Mouse (Mus musculus): ENCODE data around the gene Nkpd1.
A peak's percentile ranks its signal among the peaks of the same experiment; 100 is the strongest.

Gene Nkpd1

DNA sequence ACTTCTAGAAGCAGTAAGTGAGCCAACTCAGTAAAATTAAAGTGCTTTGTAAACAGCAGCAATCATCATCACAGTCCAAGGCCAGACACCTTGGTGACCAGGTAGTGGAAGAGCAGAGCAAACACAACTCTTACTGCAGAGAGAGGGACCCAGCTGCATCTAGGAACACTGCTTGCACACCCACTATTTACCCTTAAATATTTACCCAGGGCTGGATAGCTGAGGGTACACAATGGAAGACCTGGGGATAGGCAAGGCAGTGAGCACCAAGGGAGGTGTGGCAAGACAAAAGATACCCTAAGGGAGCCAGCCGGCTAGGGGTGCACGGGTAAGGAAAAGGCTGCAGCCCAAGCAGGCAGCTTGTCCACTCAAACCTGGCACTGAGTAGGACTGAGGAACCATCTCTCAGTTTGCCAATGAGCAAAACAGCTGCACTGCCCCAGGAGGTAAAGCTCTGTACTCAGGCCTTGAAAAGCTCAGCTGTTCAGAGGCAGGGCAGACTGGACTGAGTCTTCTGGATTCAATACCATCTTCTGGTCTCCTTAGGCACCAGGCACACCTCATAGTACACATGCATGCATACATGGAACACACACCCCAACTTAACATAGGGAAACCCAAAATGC lies 29.8 kb downstream of the Nkpd1 start:
- DNase-seq (ENCODE audit: low spot score), result no peak

DNA sequence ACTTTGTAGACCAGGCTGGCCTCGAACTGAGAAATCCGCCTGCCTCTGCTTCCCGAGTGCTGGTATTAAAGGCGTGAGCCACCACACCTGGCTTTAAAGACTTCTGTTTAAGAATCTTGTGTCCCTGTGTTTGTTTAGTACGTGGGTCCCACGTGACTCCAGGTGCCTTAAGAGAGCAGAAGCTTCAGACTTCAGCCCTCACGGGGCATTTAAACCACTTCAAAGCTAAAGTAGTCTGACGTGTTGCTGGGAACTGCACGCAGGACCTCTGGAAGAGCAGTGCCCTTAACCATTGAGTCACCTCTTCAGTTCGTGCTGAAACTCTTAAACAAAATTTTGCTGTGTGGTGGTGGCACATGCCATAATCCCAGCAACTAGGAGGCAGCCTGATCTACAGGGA lies 31.8 kb downstream of the Nkpd1 start:
- no peak for DNase-seq (ENCODE audit: low spot score)

DNA sequence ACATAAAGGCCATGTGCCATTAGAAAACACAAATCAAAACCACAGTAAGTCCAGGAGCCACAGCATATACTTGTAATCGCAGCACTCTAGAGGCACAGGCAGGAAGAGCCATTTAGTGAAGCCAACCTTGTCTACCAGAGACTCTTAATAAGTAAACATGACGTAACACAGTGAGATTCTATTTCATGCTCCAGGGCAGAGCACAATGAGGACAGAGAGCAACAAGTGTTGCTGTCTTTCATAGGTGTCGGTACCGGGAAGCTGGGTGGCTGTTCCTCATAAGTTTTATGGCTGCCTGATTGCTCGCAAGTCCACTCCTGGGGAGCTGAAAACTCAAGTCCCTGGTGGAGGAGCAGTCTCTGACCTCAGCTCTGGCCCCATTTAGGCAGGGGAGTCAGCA lies 34.0 kb downstream of the Nkpd1 start:
- no peak for DNase-seq (ENCODE audit: low spot score)

DNA sequence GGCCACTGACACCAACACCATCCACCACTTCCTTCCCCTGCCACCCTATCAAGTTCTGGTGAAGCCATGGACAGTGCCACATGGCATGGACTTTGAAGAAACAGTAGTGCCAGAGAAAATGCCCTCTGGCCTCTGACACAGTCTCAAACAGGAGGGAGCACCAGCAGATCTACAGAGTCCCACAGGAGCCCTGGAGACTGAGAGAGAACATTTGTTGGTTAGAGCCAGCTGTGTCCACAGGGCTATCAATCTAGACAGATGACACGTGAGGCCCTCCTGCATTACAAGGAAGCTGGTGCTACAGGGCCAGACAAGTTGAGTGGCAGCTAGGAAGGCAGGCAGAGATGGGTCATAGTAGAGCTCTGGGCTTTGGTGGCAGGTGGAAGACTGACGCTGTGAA lies 34.8 kb downstream of the Nkpd1 start:
- no peak for DNase-seq (ENCODE audit: low spot score)

DNA sequence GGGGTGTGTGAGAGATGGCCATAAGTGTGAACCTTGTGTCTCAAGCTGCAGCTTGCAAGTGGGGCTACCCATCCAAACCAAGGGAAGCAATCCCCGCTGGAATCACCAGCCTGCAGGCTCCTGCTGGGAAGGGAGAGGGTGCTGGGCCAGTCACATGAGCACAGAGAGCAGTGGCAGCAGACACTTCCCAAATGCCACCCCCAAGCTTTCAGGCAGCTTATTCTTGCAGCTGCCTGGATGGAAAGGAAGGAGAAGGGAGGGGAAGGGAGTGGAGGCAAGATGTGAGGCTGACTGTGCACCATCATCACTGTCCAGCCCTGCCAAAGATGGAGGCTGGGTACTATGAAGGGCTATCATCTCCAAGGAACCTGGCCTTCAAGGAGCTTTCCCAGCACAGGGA lies 36.5 kb downstream of the Nkpd1 start:
- no peak for DNase-seq (ENCODE audit: low spot score)

DNA sequence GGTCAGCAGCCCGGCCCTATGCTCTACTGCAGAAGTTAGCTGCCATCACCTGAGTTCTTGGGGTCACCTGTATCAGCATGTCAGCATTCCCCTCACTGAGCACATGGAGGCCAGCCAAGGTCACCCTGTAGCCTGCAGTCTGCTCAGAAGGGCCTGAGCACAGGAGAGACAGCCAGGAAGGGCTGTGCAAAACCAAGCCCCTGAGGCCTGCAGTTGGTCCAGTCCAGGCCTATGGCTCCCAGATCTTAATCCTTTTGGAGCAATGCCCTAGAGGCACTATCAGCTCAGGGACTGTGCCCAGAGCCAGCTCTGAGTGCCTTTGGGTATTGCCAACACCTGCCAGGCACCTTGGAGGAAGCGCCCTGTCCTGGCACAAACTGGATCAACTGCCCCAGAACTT lies 39.4 kb downstream of the Nkpd1 start:
- DNase-seq (ENCODE audit: low spot score), result no peak

DNA sequence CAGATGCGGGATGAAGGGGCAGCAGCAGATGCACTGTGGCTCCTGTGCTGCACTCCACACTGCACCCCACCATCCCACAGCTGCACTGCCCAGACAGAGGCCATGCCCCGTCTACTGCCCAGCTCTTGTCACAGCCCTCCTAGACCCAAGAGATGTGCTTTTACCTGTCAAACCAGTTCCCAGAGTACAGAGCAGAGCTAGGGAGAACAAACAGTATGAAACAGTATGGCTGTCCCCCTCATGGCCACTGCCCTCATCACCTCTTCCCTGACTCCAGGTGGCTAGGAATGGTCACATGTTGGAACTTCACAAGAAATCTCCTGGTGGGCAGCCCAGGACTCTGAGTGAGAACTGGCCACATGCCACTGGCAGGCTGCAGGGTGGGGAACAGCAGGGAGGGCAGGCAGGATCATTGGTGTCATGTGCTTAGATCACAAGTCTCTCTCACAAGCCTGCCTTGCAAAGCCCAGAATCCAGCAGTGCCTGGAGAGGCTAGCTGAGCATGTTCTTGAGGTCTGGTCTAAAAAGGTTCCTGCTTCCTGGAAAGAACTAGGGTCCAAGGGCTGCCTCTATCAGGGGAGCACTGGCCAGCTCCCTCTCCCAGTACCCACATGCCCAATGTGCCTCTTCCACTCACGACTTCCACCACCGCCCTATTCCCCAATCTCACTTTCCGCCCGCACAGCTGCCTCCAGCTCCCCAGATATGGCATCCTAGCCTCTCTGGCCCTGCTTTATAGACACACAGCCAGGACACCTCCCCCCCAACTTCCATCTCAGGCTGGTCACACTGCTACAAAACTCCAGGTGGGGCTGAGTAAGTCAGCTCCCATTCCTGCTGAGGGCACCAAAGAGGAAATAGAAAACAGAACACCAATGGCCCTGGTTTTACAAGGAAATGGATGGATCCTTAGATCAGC lies 40.6 kb downstream of the Nkpd1 start:
- DNase-seq (ENCODE audit: low spot score), result no peak

DNA sequence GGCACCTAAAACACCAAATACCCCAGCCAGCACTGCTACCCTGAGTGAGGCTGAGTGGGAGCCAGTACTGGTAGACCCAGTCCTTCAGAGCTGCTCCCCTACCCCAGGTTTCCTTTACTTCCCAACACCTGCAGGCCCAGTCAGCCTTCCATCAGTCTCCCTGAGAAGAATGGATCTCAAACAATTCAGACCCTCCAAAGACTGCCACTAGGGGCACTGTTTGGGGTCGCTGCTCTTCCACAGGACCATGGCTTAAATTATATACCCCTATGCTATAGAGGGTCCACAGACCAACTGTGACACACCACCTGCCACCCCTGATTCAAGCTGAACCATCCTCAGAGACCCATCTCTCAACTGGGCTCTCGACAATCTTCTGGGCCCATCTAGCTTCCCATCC lies 41.3 kb downstream of the Nkpd1 start:
- no peak for DNase-seq (ENCODE audit: low spot score)

DNA sequence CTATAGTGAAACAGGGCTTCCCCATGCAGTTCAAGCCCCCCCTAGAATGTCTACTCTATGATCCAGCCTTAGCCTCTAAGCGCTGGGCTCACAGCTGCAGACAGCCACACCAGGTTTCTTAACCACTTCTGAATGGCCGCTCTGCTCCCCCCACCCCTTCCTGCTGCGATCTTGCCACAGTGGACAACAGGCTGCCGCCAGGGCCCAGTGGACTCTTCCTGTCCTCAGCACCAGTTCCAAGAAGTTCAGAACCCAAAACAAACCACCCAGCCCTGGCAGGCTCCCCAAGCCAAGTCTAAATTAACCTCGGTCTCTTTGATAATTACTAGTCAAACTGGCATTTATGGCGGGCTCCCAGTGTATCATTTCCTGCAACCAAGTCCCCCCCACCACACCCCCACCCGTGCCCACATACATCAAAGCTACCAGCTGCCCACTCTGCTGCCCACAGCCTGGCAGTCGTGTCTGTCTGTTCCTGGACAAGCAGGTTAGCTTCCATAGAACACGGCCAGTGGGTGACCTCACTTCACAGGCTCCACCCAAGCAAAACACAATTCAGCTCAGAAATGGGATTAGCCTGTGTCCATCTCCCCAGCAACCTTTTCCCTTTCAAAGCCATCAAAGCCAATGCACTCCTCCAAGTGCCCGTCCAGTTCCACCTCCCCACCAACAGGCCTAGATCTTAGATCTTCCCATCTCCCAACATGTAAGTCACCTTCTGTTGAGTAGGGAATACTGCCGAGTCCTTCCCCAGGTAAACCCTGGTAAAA lies 43.0 kb downstream of the Nkpd1 start:
- DNase-seq (ENCODE audit: low spot score), result no peak

DNA sequence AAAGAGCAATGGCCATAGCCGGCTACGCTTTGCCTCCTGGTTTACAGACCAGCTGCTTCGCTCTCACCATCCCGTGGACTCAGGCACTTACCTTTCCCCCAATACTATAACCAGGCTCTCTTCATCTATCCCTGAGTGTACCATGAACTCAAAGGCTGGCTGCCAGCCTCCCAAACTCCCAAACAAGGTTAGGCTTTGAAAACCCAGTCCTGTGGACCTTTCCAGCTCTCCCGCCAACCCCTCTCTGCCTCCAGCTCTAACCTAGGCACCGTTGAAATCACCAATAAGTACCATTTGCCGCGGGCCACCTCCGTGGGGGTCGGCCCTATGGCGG lies 43.8 kb downstream of the Nkpd1 start:
- no peak for DNase-seq (ENCODE audit: low spot score)

DNA sequence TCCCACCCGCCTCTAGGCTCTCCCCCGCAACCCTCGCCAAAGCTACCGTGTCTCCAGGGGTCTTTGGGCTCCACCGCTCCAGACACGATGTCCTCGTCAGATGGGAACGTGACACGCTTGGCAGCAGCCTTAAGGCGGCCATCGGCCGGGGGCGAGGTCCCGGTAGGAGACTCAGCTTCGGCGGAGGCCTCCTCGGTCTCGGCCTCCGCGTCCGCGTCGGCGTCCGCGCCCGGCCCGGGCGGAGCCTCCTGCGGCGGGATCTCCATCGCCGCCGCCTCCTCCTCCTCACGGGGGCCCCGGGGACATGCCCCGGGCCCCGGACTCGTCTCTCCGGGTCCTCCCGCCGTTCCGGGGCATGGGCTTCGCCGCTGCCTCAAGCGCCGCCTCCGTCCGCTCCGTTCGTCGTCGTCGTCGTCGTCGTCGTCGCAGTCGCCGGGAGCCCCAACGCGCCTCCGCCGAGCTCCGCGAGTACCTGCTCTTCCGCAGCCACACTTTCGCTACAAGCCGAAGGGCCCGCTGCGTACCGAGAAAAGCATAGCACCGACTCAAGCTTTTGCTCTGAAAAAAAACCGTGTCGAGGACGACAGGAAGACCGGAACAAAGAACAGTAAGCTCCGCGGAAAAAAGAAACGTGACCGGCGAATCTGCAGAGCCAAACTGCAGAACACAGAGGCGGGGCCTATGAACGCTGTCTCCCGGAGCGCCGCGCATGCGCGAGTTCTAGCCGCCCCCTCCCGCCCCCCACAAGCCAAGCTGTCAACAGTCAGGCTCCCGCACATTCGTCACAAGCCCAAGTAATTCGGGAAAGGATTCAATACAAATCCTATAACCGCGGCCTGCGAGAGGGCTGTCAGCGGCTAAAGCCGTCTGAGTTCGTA lies 44.4 kb downstream of the Nkpd1 start:
- DNase-seq (ENCODE audit: low spot score), result peak; percentile 87

DNA sequence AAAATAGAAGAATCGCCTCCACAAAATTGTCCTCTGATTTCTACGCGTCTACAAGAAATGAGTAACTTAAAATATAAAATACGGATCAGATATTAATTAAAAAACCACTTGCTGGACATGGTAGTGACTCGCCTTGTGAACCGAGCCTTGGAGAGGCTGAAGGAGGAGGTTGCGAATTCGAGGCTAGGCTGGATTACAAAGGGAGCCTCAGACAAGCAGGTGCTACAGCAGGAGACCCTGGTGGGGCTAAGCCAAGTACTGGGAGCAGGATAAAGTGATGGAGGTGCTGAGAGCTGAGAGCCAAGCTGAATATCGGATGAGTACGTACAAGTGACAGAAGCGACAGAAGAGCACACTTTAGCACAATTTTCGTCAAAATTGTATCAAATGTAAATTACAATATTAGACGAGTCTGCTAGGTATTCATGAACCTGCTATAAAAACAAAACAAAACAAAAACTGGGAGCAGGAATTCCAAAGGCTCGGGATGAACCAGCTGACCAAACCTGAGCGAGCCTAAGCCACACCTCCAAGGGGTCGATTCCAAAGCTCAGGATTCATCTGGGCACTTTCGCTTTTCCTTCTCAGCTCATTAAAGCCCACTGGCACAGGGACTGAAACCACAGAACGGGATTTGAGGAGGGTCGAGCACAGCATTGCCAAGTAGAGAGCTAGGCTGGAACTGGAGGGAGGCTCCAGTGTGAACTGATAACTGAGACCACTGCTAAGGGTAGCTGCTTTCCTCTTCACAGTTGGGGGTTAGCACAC lies 45.2 kb downstream of the Nkpd1 start, which contains the start of gene Ppp1r37:
Gene Ppp1r37 (minus strand): TSS at position 434 of the 768 bp plus-strand sequence.
- DNase-seq (ENCODE audit: low spot score), result no peak

DNA sequence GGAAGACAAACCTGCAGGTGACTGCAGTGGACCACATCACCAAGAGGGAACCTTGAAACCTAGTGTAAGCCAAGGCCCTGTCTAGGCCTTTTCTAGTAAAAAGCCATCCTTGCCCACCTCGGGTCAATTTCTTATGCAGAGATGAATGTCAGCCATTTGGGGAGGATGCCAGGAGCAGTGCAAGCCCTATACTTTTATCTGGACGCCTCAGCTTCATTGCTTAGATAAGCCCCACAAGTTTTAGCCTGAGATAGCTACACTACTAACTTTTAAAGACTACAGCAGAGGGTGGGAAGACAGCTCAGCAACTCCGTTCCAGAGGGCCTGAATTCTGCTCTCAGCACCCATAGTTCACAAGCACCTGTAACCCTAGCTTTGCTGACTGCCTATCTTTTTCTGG lies 46.2 kb downstream of the Nkpd1 start:
- no peak for DNase-seq (ENCODE audit: low spot score)

DNA sequence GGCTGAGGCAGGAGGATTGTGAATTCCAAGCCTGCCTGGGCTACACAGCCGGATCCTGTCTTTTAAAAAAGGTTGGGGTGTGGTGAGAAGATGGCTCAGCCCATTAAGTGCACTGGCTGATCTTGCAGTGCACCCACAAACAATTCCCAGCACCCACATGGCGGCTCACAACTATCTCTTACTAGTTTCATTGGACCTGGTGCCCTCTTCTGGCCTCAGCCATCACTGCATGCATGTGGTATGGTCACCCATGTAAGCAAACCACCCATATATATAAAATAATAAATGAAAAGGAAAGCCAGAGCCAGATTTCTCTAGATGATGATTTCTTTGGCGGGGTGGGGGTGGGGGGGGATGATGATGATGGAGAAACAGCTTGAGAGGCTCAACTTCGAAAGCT lies 46.8 kb downstream of the Nkpd1 start:
- DNase-seq (ENCODE audit: low spot score), result no peak

DNA sequence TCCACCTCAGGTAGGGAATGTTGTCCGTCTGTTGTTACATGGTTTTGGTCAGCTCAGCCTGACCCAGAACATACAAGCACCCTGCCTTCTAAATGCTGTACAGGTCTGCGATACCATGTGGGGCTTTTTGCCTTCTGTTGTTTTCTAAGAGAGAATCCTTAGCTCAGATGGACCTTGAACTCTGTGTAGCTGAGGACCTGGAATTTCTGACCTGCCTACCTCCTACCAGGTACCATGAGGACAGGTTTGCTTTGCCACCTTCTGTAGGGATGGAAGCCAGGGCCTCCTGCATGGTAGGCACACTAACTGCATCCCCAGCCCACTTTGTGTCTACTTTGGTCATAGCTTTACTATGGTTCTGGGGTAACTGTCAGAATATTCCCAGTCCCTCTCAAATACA lies 48.2 kb downstream of the Nkpd1 start:
- no peak for DNase-seq (ENCODE audit: low spot score)

DNA sequence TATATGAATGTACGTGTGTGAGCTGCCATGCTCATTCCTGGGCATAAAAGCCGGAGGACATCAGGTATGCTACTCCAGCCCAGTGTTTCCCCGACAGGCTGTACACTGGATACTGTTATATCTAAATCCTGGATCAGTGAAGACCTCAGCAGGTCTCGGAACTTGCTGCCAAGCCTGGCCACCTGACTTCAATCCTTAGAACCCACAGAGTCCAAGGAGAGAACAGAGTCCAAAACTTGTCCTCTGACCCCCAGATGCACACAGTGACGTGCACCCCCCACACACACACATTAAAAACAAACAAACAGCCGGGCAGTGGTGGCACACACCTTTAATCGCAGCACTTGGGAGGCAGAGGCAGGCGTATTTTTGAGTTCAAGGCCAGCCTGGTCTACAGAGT lies 49.8 kb downstream of the Nkpd1 start:
- DNase-seq (ENCODE audit: low spot score), result no peak

DNA sequence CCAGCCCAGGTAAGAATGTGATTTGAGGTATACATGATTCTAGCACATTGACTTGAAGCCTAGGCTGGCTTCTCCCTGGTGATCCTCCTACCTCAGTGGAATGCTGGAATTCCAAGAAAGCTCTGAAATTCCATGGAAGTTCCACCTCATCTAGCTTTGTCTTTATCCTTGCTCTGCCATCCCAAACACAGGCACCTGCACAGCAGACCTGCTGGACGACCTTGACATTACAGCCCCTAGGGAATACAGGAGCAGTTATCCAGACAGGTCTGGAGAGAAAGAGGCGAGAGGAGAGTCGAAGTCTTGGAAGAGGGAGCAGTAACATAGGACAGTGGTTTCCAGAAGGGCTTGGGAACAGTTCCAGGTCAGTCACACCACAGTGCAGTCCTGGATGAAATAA lies 52.0 kb downstream of the Nkpd1 start:
- no peak for DNase-seq (ENCODE audit: low spot score)

DNA sequence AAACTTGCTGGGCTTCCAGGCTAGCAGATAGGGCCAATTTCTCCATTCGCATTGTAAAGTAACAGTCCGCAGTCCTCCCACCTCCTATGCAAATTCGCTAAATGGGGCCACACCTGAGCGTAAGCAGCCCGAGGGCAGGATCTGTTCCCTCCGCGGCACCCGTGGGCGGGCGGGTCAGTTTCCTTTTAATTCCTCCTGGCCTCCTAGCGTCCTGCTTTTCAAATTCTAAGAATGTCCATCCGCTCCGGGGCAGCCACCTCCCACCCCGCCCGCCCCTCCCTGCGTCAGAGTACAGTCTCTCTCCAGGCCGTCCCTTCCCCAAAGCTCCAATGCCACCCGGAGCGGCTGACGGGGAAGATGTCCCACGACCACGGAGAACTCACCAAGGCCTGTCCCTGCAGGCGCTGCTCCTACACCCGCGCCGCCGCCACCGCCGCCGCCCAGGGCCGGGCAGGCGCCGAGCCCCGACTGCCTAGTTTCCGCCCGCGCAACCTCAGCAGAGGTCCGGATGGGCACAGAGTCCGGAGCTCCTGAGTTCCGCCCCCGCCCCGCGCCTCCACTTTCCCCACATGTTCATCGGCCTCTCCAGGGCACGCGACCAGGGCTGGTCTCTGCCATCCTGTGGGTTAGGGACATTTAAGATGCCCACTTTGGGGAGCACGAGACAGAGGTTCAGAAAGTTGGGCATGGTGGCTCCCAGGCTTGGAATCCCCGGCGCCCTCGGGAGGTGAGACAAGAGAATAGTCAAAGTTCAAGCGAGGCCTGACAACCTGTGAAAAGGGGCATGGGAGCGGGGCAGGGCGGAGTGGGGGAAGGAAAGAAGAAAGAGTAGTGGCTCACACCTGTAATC lies 55.5 kb downstream of the Nkpd1 start:
- peak; percentile 77 for DNase-seq (ENCODE audit: low spot score)

DNA sequence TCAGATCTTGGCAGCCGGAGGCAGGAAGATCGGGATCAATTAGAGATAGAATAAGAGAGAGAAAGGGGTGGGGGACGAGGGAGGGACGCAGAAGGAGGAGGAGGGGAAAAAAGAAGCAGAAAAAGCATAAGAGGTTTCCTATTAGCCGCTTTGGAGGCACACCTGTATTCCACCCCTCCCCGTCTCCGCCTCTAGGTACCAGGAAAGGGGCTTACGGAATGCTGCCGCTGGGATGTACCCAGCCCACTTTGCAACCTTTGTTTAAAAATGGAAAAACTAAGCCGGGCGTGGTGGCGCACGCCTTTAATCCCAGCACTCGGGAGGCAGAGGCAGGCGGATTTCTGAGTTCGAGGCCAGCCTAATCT lies 56.1 kb downstream of the Nkpd1 start:
- DNase-seq (ENCODE audit: low spot score), result no peak
